Mouse (Mus musculus): Measurements from ENCODE around the gene Gm10662. TPM values are rescaled to one million over a fixed set of nuclear protein-coding genes. Genes with fewer than 3 reads are reported as not detected.
"Not testable (repeated sequence)": the region's sequence is repeated elsewhere in the genome, so short reads cannot be mapped to it uniquely, and the experiment has no call there.

Gene Gm10662
- polyA plus RNA-seq (2016; fragmentation: Nextera tagmentation; extraction: Ambion mirVana) = not detected in 2 replicates

GRCm38 (mm10) chr7:23144380-23144779, at the start of gene Gm10662:
Gene Gm10662, minus strand, starts transcription at chr7:23144480.
- not testable (repeated sequence) for H3K4me1 ChIP-seq (replicated peaks); H3K27me3 ChIP-seq (ENCODE audit: insufficient read depth, poor library complexity, severe bottlenecking); H3K4me3 ChIP-seq; DNase-seq (ENCODE audit: low spot score); H3K9me3 ChIP-seq; H3K27ac ChIP-seq; H3K36me3 ChIP-seq
- WGBS = no CpG with 5 or more reads among the region's 1 CpGs

GRCm38 (mm10) chr7:23163505-23163904, 19.2 kb upstream of the Gm10662 start:
- not testable (repeated sequence) for H3K27me3 ChIP-seq (ENCODE audit: insufficient read depth, poor library complexity, severe bottlenecking); H3K4me1 ChIP-seq (replicated peaks); H3K27ac ChIP-seq; H3K36me3 ChIP-seq; H3K4me3 ChIP-seq; DNase-seq (ENCODE audit: low spot score)
- 91% methylated on average over 10 of the region's 10 CpGs for WGBS
- peaks cover 12% of the 10 kb centered on the region for H3K9me3 ChIP-seq

Other genes with a start within 250 kb of the Gm10662 start
- not detected in 2 replicates for gene Gm4214, start 159.8 kb downstream of the Gm10662 start, polyA plus RNA-seq (2016; fragmentation: Nextera tagmentation; extraction: Ambion mirVana)
- not detected in 2 replicates for gene Gm4216, start 124.6 kb downstream of the Gm10662 start, polyA plus RNA-seq (2016; fragmentation: Nextera tagmentation; extraction: Ambion mirVana)
- gene Vmn1r163, start 88.9 kb downstream of the Gm10662 start, polyA plus RNA-seq (2016; fragmentation: Nextera tagmentation; extraction: Ambion mirVana) = not detected in 2 replicates
- not detected in 2 replicates for gene Gm8720, start 77.0 kb downstream of the Gm10662 start, polyA plus RNA-seq (2016; fragmentation: Nextera tagmentation; extraction: Ambion mirVana)
- gene Vmn1r165, start 72.9 kb upstream of the Gm10662 start, polyA plus RNA-seq (2016; fragmentation: Nextera tagmentation; extraction: Ambion mirVana) = not detected in 2 replicates
- not detected in 2 replicates for gene Vmn1r166, start 107.2 kb upstream of the Gm10662 start, polyA plus RNA-seq (2016; fragmentation: Nextera tagmentation; extraction: Ambion mirVana)
- gene Gm6902, start 134.4 kb upstream of the Gm10662 start, polyA plus RNA-seq (2016; fragmentation: Nextera tagmentation; extraction: Ambion mirVana) = not detected in 2 replicates
- gene Nlrp4e, start 156.7 kb upstream of the Gm10662 start, polyA plus RNA-seq (2016; fragmentation: Nextera tagmentation; extraction: Ambion mirVana) = not detected in 2 replicates
- gene Nlrp5, start 241.4 kb upstream of the Gm10662 start, polyA plus RNA-seq (2016; fragmentation: Nextera tagmentation; extraction: Ambion mirVana) = not detected in 2 replicates

Measured in hindbrain, embryonic 10.5 days (tissue).